Mouse (Mus musculus): ENCODE data around the gene Mpp6. TPM values are rescaled to one million over a fixed set of nuclear protein-coding genes. Genes with fewer than 3 reads are reported as not detected.

Mpp6 gene
- polyA plus RNA-seq, 1 experiment from 2014 or later = 70.7 TPM

DNA sequence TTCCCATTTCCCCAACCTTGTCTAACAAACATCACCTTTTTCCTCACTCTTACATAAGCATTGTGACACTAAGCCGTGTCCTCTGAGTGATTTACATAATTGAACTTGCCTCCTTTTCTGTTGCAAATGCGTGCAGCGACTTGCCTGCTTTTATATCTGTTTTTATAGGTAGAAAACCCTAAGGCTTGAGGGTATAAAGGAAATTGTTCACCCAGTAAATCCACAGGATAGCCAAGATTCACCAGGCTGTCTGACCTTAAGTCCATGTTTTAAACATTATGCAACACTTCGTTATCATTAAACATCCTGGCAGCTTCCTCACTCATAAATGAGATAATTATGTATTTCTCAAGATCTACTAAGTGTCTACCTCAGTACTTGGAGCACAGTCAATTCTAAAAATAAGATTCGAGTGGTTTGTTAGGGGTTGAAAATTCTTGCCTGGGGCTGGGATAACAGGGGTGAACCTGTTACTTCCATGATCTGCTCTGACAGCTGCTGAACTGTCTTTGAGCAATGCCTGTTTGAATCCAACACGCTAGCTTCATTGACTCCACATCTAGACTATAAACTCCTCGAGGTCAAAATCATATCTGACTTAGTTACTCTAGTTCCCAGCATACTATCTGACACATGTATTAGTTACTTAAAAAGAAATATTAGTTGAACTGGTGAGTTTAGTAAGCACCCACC, 18.4 kb upstream of the Mpp6 start:
- H3K27me3 ChIP-seq (ENCODE audit: control insufficient read depth, insufficient read depth, low read length) = no peaks in the 10 kb centered on the region
- ATAC-seq (replicated peaks; ENCODE audit: extremely low read depth, insufficient read depth, low FRiP score) = no peak
- no peaks in the 10 kb centered on the region for H3K36me3 ChIP-seq (ENCODE audit: control insufficient read depth, insufficient read depth)
- no peak overlapping the region for H3K9ac ChIP-seq (ENCODE audit: low read length)
- H3K4me1 ChIP-seq (ENCODE audit: control insufficient read depth, insufficient read depth, low read length) = peaks cover 9% of the 10 kb centered on the region; the same call in 1 of the 2 replicates
- no peak overlapping the region for H3K27ac ChIP-seq (ENCODE audit: low read length)
- WGBS = 55% methylated on average over 7 of the region's 7 CpGs
- H3K4me3 ChIP-seq (ENCODE audit: low read length) = no peak overlapping the region
- H3K9me3 ChIP-seq (replicated peaks; ENCODE audit: control insufficient read depth, low read length) = no peaks in the 10 kb centered on the region
- H3K4me2 ChIP-seq (ENCODE audit: low read depth, low read length) = no peak overlapping the region

DNA sequence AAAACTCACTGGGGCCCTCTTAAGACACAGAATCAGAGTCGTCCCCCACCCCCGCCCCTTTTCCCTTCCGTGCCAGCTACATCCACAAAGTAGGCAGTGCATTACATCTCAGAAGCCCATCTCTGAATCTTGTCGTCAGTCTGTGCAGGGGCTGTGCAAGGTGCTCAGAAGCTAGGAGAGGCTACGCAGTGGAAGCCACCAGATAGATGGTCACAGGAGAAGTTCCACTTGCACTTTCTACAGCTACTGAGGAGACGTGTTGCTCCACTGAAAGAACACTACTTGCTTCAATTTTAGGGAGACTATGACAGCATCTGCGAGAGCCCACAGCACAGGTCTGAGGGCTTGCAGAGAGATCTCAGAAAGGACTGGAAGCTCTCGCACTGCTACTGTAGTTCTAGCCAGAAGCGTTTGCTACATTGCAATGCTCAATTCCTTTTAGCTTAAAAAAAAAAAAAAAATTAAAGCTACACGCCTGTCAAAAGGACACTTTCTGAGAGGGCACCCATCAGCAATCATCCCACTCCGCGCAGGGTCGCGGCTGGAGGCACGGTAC, 762 bp upstream of the Mpp6 start:
- no peaks in the 10 kb centered on the region for H3K27me3 ChIP-seq (ENCODE audit: control insufficient read depth, insufficient read depth, low read length)
- H3K9ac ChIP-seq (ENCODE audit: low read length) = peak overlapping the region; percentile 93
- WGBS = 6% methylated on average over 15 of the region's 15 CpGs
- no peaks in the 10 kb centered on the region for H3K9me3 ChIP-seq (replicated peaks; ENCODE audit: control insufficient read depth, low read length)
- peak overlapping the region; percentile 93 for H3K4me3 ChIP-seq (ENCODE audit: low read length)
- H3K27ac ChIP-seq (ENCODE audit: low read length) = peak overlapping the region; percentile 71
- ATAC-seq (replicated peaks; ENCODE audit: extremely low read depth, insufficient read depth, low FRiP score) = no peak
- peak overlapping the region; percentile 95 for H3K4me2 ChIP-seq (ENCODE audit: low read depth, low read length)
- H3K36me3 ChIP-seq (ENCODE audit: control insufficient read depth, insufficient read depth) = no peaks in the 10 kb centered on the region
- peaks cover 6% of the 10 kb centered on the region for H3K4me1 ChIP-seq (ENCODE audit: control insufficient read depth, insufficient read depth, low read length)

DNA sequence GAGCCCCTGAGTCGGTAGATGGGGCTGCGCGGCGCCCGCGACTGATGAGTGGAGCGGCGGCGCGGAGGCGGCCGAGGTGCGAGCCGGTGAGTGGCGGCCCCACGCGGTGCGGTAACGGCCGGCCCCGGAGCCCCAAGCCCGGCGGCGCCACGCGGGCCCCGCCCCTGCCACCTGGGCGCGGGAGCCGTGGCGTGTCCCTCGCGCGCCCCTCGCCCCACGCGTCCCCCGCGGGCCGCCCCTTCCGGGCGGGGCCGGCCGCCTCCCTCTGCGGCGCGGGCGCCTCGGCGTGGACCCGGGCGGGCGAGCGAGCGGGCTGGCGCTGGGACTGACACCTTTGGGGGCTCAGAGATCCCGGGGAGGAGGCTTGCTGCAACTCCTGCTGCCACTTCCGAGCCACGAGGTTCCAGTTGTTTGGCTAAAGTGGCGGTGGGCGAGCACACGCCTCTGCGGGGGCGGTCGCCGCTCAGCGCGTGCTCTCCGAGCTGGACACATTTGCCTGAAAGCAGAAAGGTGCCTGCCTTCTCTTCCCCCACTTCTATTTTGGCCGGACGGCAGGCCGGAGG, 419 bp downstream of the Mpp6 start:
- WGBS = under 1% methylated on average over 51 of the region's 72 CpGs
- Histone ChIP-seq H3K9me3 (replicated peaks; ENCODE audit: control insufficient read depth, low read length) (no peaks in the 10 kb centered on the region), H3K27me3 (ENCODE audit: control insufficient read depth, insufficient read depth, low read length) (no peaks in the 10 kb centered on the region), H3K9ac (ENCODE audit: low read length) (peak overlapping the region; percentile 93), H3K4me1 (ENCODE audit: control insufficient read depth, insufficient read depth, low read length) (peaks cover 5% of the 10 kb centered on the region), H3K4me3 (ENCODE audit: low read length) (peak overlapping the region; percentile 93), H3K4me2 (ENCODE audit: low read depth, low read length) (peak overlapping the region; percentile 95), H3K27ac (ENCODE audit: low read length) (peak overlapping the region; percentile 92), H3K36me3 (ENCODE audit: control insufficient read depth, insufficient read depth) (no peaks in the 10 kb centered on the region)
- ATAC-seq (replicated peaks; ENCODE audit: extremely low read depth, insufficient read depth, low FRiP score) = peak; percentile 61

DNA sequence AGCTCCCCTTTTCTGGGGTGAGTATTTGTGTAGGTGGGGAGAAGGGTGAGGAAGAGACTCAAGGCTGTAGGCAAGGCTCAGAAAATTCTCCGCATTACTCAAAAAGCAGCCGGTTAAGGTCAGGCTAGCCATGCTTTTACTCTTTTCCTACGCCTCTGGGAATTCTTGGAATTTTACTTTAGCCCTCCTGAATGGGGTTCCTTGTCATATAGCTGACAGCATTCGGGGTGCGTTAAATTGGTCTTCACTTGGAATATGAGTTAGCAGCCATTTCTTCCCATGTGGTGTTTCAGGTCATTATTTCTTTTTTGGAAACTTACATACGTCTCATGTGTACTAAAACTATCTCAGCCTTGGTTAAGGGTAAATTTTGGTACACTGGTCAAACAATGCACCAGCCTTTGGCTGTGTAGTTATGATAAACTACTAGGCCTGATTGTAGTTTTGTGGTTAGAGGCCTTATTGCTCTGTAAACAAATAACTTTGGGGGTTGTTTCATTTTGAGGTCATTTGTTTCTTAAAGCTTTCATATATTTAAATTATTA, 1.1 kb downstream of the Mpp6 start:
- ATAC-seq (replicated peaks; ENCODE audit: extremely low read depth, insufficient read depth, low FRiP score) = no peak
- 7% methylated on average over 6 of the region's 6 CpGs for WGBS

DNA sequence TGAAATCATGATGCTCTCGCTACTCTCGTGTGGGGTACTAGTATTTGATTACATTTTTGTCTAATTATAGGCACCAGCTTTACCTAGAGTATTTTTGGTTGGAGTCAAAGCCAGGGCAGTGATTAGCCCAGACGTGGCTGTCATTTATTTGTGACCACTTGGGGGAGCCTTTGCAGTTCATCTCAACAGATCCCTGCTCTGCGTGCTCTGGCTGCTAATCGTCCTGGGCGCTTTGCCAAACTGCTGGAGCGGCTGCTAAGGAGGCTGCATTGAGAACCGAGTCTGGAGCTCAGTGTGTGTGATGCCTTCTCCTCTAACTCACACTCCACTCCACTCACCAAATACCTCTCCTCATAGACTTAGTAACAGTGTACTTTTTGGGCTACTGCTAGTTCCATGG, 2.7 kb downstream of the Mpp6 start:
- H3K9ac ChIP-seq (ENCODE audit: low read length) = no peak overlapping the region

More for the DNA sequence above, 1.1 kb downstream of the Mpp6 start:
- H3K36me3 ChIP-seq (ENCODE audit: control insufficient read depth, insufficient read depth) = no peaks in the 10 kb centered on the region
- H3K4me1 ChIP-seq (ENCODE audit: control insufficient read depth, insufficient read depth, low read length) = peaks cover 8% of the 10 kb centered on the region
- H3K27ac ChIP-seq (ENCODE audit: low read length) = peak overlapping the region; percentile 92
- peak overlapping the region; percentile 93 for H3K4me3 ChIP-seq (ENCODE audit: low read length)
- H3K9ac ChIP-seq (ENCODE audit: low read length) = peak overlapping the region; percentile 93
- no peaks in the 10 kb centered on the region for H3K27me3 ChIP-seq (ENCODE audit: control insufficient read depth, insufficient read depth, low read length)
- peak overlapping the region; percentile 95 for H3K4me2 ChIP-seq (ENCODE audit: low read depth, low read length)
- H3K9me3 ChIP-seq (replicated peaks; ENCODE audit: control insufficient read depth, low read length) = no peaks in the 10 kb centered on the region

DNA sequence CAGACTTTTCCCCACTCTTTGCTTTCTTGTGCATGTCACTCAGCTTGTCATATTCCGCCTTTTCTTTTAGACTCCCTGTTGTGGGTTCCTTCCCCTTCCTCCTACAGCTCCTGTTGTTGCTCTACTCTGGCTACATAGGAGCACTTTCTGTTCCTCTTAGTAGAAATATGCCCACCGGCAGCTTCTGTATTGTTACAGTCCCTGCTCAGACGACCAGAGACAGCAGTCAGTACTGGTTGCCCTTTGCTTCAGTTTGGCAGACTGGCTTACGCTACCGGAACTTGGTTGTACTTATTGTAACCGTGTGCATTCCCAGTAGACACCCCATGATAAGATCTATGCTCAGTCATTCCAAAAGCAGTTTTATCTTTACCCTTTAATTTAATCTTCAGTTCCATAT, 4.2 kb downstream of the Mpp6 start:
- Histone ChIP-seq H3K9me3 (replicated peaks; ENCODE audit: control insufficient read depth, low read length) (no peaks in the 10 kb centered on the region), H3K4me1 (ENCODE audit: control insufficient read depth, insufficient read depth, low read length) (peaks cover 8% of the 10 kb centered on the region), H3K9ac (ENCODE audit: low read length) (no peak overlapping the region), H3K4me2 (ENCODE audit: low read depth, low read length) (no peak overlapping the region), H3K27ac (ENCODE audit: low read length) (no peak overlapping the region), H3K4me3 (ENCODE audit: low read length) (no peak overlapping the region), H3K36me3 (ENCODE audit: control insufficient read depth, insufficient read depth) (no peaks in the 10 kb centered on the region), H3K27me3 (ENCODE audit: control insufficient read depth, insufficient read depth, low read length) (no peaks in the 10 kb centered on the region)
- ATAC-seq (replicated peaks; ENCODE audit: extremely low read depth, insufficient read depth, low FRiP score) = no peak
- 76% methylated on average over 6 of the region's 6 CpGs for WGBS

More for the DNA sequence above, 2.7 kb downstream of the Mpp6 start:
- peak; percentile 71 for ATAC-seq (replicated peaks; ENCODE audit: extremely low read depth, insufficient read depth, low FRiP score)
- no peaks in the 10 kb centered on the region for H3K27me3 ChIP-seq (ENCODE audit: control insufficient read depth, insufficient read depth, low read length)
- H3K4me1 ChIP-seq (ENCODE audit: control insufficient read depth, insufficient read depth, low read length) = peaks cover 8% of the 10 kb centered on the region
- 1% methylated on average over 8 of the region's 8 CpGs for WGBS
- peak overlapping the region; percentile 37; the same call in 1 of the 2 replicates for H3K27ac ChIP-seq (ENCODE audit: low read length)
- no peaks in the 10 kb centered on the region for H3K36me3 ChIP-seq (ENCODE audit: control insufficient read depth, insufficient read depth)
- peak overlapping the region; percentile 2; the same call in 1 of the 2 replicates for H3K4me3 ChIP-seq (ENCODE audit: low read length)
- H3K4me2 ChIP-seq (ENCODE audit: low read depth, low read length) = peak overlapping the region; percentile 33
- no peaks in the 10 kb centered on the region for H3K9me3 ChIP-seq (replicated peaks; ENCODE audit: control insufficient read depth, low read length)

DNA sequence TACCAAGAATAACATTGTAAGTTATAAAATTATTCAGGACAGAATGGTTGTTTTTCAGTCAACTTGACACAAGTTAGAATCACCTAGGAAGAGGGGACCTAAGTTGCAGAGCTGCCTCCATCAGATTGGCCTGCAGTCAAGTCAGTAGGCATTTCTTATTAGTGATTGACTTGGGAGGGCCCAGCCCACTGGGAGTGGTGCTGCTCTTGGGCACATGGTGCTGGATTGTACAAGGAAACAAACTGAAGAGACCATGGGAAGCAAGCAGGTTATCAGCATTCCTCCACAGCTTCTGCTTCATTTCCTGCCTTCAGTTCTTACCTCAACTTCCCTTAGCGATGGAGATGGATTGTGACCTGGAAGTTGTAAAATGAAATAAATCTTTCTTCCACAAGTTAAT, 10.9 kb downstream of the Mpp6 start:
- H3K27me3 ChIP-seq (ENCODE audit: control insufficient read depth, insufficient read depth, low read length) = no peaks in the 10 kb centered on the region
- H3K27ac ChIP-seq (ENCODE audit: low read length) = no peak overlapping the region
- 0 out of 2 replicates have a peak, but pooled peaks cover 3% of the 10 kb centered on the region for H3K4me1 ChIP-seq (ENCODE audit: control insufficient read depth, insufficient read depth, low read length)
- no peak overlapping the region for H3K4me2 ChIP-seq (ENCODE audit: low read depth, low read length)
- peaks cover under 1% of the 10 kb centered on the region; the same call in 1 of the 2 replicates for H3K36me3 ChIP-seq (ENCODE audit: control insufficient read depth, insufficient read depth)
- H3K9me3 ChIP-seq (replicated peaks; ENCODE audit: control insufficient read depth, low read length) = peaks cover 2% of the 10 kb centered on the region; the same call in 1 of the 2 replicates
- ATAC-seq (replicated peaks; ENCODE audit: extremely low read depth, insufficient read depth, low FRiP score) = no peak
- 63% methylated on average over 1 of the region's 1 CpGs for WGBS
- no peak overlapping the region for H3K9ac ChIP-seq (ENCODE audit: low read length)
- H3K4me3 ChIP-seq (ENCODE audit: low read length) = no peak overlapping the region

DNA sequence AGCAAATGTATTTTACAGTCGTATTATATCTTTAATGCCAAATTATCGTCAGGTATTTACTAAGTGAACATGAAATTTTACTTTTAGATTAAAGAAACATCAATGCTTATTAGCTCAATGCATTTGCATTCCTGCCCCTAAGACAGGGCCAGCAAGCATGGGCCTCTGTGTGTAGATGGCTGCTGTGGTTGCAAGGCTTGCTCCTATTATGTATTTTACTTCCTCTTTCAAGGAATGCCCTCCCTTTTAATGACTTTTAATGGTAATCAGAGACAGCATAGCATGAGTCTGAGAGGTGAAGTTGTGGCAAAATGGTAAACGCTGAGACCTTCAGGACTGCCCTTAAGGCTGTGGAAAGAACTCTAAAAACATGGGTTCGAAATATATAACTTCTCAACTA, 12.8 kb downstream of the Mpp6 start:
- H3K4me1 ChIP-seq (ENCODE audit: control insufficient read depth, insufficient read depth, low read length) = 0 out of 2 replicates have a peak, but pooled peaks cover 2% of the 10 kb centered on the region
- no peak overlapping the region for H3K27ac ChIP-seq (ENCODE audit: low read length)
- H3K4me3 ChIP-seq (ENCODE audit: low read length) = no peak overlapping the region
- 91% methylated on average over 4 of the region's 4 CpGs for WGBS
- H3K4me2 ChIP-seq (ENCODE audit: low read depth, low read length) = no peak overlapping the region
- H3K27me3 ChIP-seq (ENCODE audit: control insufficient read depth, insufficient read depth, low read length) = no peaks in the 10 kb centered on the region
- peaks cover 12% of the 10 kb centered on the region for H3K36me3 ChIP-seq (ENCODE audit: control insufficient read depth, insufficient read depth)
- peaks cover 7% of the 10 kb centered on the region; the same call in 1 of the 2 replicates for H3K9me3 ChIP-seq (replicated peaks; ENCODE audit: control insufficient read depth, low read length)
- H3K9ac ChIP-seq (ENCODE audit: low read length) = no peak overlapping the region
- no peak for ATAC-seq (replicated peaks; ENCODE audit: extremely low read depth, insufficient read depth, low FRiP score)

DNA sequence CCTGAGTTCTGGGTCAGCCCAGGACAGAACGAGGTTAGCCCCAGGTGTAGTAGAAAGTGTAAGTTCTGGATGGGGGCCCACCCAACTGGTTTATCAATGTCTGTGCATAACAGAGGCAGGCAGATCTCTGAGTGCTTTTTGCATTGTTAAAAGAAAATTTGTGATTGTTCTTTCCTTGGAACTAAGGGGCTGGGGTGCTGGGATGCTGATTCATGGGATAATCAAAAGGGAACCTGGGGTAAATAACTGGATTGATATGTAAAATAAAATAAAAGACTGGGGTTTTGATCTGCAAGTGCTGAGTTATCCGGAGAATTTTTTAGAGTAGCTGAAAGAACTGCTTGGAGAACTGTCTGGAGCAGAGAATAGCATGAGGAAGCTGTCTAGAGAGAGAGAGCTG, 14.2 kb downstream of the Mpp6 start:
- WGBS = 73% methylated on average over 2 of the region's 2 CpGs

More for the DNA sequence above, 14.2 kb downstream of the Mpp6 start:
- Histone ChIP-seq H3K9ac (ENCODE audit: low read length) (no peak overlapping the region), H3K4me3 (ENCODE audit: low read length) (no peak overlapping the region), H3K36me3 (ENCODE audit: control insufficient read depth, insufficient read depth) (peaks cover 12% of the 10 kb centered on the region), H3K9me3 (replicated peaks; ENCODE audit: control insufficient read depth, low read length) (peaks cover 7% of the 10 kb centered on the region; the same call in 1 of the 2 replicates), H3K27ac (ENCODE audit: low read length) (no peak overlapping the region), H3K27me3 (ENCODE audit: control insufficient read depth, insufficient read depth, low read length) (no peaks in the 10 kb centered on the region), H3K4me1 (ENCODE audit: control insufficient read depth, insufficient read depth, low read length) (0 out of 2 replicates have a peak, but pooled peaks cover 2% of the 10 kb centered on the region), H3K4me2 (ENCODE audit: low read depth, low read length) (no peak overlapping the region)
- no peak for ATAC-seq (replicated peaks; ENCODE audit: extremely low read depth, insufficient read depth, low FRiP score)
